Mouse (Mus musculus) left cerebral cortex, adult 9 months (tissue): Measurements from ENCODE around the gene Ebp.

Experiments
- DNase-seq, 2 experiments: peaks; one replicate each; pipeline ENCODE4 v3.0.0; 2022; ENCODE audit warnings: low spot score in 2 of 2

The Ebp gene

DNA sequence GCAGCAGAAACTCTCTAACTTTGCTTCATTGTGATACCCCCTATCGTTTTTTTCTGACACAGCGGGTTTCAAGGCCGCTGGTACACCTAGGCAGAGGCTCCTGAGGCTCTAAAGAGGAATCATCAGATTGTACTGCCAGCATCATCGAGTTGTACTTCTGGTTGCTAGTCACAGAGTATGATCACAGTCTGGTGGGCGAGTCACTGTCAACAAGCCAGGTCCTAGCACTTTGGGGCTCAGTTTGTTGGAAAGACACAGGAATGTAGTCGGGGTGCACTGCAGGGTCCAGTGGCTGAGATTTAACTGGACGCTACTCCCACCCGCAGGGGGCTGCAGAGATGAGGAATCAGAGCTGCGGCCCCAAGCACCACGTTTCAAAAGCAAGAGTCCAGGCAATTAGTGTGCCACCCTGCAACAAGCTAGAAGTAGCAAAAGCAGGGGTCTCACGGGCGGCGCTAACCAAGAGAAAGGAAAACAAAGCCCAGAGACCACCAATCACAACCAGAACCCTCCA lies 1.1 kb downstream of the Ebp start:
- peak in 1 of 2 experiments; percentile 10 for DNase-seq

- no peak for DNase-seq
These were observed 10.3 kb downstream of the Ebp start for GRCm38 (mm10) chrX:8182871-8183540.

GRCm38 (mm10) chrX:8179646-8180045 lies 13.7 kb downstream of the Ebp start:
- DNase-seq, result no peak

DNA sequence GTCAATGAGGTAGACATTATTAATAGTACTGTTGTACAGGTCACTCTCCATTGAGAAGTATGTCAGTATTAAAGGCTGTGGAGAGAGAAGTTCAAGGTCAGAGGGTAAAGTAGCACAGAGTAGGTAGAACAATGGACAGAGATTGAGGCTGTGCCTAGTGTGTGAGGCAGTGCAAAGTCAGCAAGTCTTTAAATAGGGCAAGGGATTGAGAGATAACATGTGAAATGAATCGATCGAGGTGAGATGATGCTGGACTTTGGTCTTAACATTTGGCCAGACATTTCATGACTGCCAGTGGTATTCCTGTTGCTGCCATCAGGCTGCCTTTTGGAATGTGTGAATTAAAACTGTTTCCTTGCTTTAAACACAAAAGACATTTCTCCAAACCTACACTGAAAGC lies 14.4 kb downstream of the Ebp start:
- DNase-seq, result no peak

GRCm38 (mm10) chrX:8175504-8176385 lies 17.6 kb downstream of the Ebp start, which contains the start of gene Tbc1d25:
Tbc1d25 (minus strand) TSS chrX:8176181.
- peak; percentile 47 to 84 for DNase-seq

GRCm38 (mm10) chrX:8175169-8175503 lies 18.2 kb downstream of the Ebp start:
- DNase-seq, result no peak

DNA sequence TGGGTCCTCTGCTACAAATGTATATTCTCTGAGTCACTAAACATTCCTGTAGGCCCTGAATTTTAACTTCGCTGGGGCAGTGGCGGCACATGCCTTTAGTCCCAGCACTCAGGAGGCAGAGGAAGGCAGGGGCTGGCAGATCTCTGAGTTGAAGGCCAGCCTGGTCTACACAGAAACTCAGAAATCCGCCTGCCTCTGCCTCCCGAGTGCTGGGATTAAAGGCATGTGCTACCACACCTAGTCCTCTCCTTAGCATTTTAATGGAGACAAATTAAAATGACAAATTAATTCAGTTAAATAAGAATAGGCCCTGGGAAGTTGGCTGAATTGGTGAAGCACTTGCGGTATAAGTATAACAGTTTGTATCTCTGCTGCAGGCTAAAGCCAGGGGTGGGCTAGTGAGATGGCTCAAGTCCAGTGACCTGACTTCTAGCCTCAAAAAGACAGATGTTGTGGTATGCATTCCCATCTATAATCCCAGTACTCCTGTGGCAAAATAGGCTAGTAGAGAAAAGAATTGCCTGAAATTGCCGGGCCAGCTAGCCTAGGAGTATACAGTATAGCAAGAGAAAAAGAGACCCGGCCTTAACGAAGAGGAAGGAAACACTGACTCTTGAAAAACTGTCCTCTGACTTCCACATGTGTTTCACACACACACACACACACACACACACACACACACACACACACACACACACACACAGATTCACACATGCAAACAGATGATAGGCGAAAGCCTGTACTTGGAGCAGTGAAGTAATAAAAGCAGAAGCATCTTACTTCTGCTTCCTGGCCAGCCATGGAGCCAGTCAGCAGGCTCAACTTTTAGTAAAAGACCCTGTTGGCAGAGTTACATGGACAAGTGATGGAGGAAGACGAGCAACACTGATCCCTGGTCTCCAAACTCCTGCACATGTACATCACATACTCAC lies 25.3 kb downstream of the Ebp start:
- no peak for DNase-seq

GRCm38 (mm10) chrX:8164471-8164870 lies 28.8 kb downstream of the Ebp start:
- DNase-seq, result no peak

DNA sequence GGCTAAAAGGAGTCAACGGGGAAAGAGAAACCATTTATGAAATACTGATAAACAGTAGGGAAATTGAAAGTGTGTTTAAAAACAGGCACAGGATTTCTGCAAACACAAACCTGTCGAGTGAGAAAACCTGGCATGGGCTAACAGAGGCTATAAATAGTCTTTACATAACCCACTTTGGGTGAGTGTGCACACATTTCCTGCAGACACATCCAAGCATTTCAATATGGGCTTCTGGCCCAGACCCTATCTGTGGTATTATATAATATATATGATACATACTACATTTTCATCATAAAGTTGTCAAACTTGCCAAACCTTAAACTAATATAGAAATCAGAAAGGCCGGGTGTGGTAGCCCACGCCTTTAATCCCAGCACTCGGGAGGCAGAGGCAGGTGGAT lies 30.2 kb downstream of the Ebp start:
- DNase-seq, result peak in 1 of 2 experiments; percentile 16

- DNase-seq, result peak; percentile 73 to 90
These were observed 47.9 kb downstream of the Ebp start, which contains the start of gene Rbm3 for GRCm38 (mm10) chrX:8145153-8145991. Rbm3 (minus strand) TSS chrX:8145880.

DNA sequence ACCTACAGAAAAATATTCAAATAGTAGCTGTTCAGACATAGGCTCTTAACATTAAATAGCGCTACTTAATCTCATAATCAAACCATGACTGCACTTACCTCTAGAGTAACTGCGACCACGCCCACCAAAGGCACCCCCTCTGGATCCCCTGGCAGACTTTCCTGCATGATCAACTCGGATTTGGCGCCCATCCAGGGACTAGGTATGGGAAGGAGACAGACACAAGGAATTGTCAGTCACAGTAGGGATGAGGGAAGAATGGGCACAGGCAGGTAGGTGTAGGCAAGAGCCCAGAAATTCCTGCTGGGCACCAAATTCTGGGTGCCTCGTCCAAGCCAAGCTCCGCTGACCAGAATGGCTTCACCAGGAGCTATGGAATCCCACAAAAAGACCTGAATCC lies 49.6 kb downstream of the Ebp start:
- no peak for DNase-seq

- DNase-seq, result no peak
These were observed 50.4 kb downstream of the Ebp start for GRCm38 (mm10) chrX:8142948-8143347.

DNA sequence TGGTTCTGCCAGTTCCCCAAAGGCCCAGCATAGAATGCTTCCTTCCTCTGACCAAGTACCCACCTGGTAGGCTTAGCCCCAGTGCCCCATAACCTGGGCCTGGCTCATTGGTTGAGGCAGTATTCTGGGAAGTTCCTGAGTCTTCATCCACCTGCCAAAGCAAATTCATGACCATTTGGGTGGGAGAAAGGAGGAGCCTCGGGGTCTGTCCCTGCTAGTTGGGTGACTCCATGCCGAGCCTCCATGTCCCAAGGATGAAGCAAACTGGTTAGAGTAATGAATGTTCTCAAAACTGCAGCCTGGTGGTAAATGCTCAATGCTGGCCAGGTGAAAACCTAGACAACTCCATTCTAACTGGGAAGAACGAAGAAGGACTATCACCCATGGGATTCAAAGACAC lies 52.3 kb downstream of the Ebp start:
- DNase-seq, result no peak

- no peak for DNase-seq
These were observed 52.9 kb downstream of the Ebp start for GRCm38 (mm10) chrX:8140446-8140845.

GRCm38 (mm10) chrX:8139480-8139879 lies 53.8 kb downstream of the Ebp start:
- DNase-seq, result no peak

GRCm38 (mm10) chrX:8135886-8136285 lies 57.4 kb downstream of the Ebp start:
- no peak for DNase-seq
